Mouse (Mus musculus): Measurements from ENCODE around the gene Gramd4.
"Not testable (repeated sequence)": the region's sequence is repeated elsewhere in the genome, so short reads cannot be mapped to it uniquely, and the experiment has no call there.

Gene Gramd4

GRCm38 (mm10) chr15:86090578-86090977 lies 33.1 kb downstream of the Gramd4 start:
- DNase-seq (ENCODE audit: low spot score in 2 of 2): no peak

DNA sequence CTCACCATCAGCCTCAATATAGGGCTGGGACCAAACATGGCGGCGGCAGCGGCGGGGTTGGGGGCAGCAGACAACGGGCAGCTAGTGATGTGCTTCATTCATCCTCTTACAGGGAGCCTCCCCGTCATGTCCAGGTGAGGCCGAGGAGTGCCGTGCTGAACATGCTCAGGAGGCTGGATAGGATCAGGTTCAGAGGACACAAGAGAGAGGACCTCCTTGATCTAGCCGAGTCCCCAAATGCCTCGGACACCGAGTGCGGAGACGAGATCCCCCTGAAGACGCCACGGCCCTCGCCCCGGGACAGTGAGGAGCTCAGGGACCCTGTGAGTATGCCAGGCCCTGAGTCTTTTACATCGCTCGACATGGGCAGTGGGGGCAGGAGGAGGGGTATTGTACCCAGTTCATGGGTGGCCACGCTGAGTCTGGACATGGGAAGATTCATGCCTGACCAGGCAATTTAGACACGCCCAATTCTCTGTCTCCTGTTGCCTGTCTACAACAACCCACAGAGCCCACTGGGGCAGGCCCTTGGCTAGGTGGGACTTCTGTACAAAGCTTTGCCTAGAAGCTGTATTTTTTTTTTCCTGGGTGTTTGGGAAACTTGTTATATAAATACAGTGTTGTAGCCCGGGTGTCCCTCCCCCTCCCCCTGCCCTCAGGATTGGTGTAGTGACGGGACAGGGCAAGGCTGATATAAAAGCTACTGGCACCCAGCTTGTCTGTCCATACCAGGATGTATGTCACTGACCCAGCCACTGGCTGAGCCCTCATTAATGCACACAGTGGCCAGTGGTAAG lies 33.9 kb downstream of the Gramd4 start:
- DNase-seq (ENCODE audit: low spot score in 2 of 2): no peak

GRCm38 (mm10) chr15:86091998-86092670 lies 34.6 kb downstream of the Gramd4 start:
- no peak for DNase-seq (ENCODE audit: low spot score in 2 of 2)

- no peak for DNase-seq (ENCODE audit: low spot score in 2 of 2)
Measured at GRCm38 (mm10) chr15:86093236-86093635, 35.7 kb downstream of the Gramd4 start.

GRCm38 (mm10) chr15:86094324-86095121 lies 37.0 kb downstream of the Gramd4 start:
- DNase-seq (ENCODE audit: low spot score in 2 of 2): no peak

DNA sequence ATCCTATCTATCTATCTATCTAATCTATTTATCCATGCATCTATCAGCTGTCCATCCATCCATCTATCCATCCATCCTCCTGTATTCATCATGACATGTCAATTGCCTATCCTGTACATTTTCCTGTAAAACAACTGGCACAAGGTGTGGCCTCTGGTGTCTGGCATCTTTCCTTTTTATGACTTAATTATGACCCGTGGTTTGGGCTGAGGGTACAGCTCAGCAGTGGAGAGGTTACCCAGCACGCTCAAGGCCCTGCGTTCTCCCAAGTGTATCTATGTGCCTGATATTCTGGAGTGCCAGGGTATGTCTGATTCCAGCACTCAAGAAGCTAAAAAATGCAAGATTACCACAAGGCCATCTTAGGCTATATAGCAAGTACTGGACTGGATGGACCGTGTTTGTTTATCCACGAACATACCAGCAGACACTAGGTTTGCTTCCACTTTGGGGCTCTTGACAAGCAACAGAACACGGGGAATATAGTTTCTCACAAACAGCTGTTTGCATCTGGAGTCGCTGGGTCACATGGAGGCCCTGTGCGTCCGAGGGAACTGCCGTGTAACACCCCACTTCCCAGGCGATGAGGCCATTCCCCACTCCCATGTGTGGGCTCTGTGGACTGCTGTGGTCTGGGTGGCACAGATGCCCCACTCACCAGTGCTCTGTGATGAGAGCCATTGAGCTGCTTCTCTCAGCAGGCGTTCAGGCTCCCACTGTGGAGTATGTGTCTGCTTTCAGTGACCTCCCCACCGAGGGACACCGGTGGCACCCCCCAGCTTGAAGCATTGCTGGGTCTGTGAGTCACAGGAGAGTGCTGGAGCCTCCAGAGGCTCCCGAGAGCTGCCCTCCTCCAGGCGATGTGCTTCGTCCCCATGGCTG lies 38.5 kb downstream of the Gramd4 start:
- DNase-seq (ENCODE audit: low spot score in 2 of 2): no peak

DNA sequence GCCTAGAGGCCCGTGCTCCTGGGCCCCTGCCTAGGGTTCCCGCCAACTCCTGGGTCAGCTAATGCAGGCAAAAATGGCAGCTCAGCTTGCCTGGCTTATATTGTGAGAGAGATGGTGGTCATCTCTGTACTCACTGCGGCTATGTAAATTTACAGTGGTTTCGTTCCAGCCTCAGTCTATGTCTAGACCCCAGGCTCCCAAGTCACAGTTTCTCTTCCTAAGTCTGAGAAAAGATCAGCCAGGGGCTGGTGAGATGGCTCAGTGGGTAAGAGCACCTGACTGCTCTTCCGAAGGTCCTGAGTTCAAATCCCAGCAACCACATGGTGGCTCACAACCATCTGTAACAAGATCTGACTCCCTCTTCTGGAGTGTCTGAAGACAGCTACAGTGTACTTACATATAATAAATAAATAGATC lies 39.1 kb downstream of the Gramd4 start:
- not testable (repeated sequence) for DNase-seq (ENCODE audit: low spot score in 2 of 2)

- no peak for DNase-seq (ENCODE audit: low spot score in 2 of 2)
Measured at GRCm38 (mm10) chr15:86097871-86098270, 40.4 kb downstream of the Gramd4 start.

DNA sequence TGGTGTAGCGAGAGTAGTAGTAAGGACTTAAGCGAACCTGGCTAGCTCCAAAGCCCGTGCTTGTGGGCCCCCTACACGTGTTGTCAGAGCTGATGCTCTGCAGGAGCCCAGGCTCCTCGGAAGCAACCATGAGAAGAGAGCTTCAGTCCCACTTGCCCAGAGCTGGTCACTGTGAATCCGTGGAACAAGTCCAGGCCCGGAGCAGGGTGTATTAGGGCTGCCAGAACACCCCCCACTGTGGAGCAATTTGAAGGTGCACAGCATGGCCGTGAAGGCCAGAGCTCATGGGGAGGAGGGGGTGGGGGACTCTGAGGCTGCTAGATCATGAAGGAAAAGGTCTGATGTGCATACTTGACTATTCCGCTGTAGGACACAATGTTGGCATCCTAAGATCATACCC lies 44.1 kb downstream of the Gramd4 start:
- no peak for DNase-seq (ENCODE audit: low spot score in 2 of 2)

- no peak for DNase-seq (ENCODE audit: low spot score in 2 of 2)
Measured at GRCm38 (mm10) chr15:86102308-86102707, 44.8 kb downstream of the Gramd4 start.

DNA sequence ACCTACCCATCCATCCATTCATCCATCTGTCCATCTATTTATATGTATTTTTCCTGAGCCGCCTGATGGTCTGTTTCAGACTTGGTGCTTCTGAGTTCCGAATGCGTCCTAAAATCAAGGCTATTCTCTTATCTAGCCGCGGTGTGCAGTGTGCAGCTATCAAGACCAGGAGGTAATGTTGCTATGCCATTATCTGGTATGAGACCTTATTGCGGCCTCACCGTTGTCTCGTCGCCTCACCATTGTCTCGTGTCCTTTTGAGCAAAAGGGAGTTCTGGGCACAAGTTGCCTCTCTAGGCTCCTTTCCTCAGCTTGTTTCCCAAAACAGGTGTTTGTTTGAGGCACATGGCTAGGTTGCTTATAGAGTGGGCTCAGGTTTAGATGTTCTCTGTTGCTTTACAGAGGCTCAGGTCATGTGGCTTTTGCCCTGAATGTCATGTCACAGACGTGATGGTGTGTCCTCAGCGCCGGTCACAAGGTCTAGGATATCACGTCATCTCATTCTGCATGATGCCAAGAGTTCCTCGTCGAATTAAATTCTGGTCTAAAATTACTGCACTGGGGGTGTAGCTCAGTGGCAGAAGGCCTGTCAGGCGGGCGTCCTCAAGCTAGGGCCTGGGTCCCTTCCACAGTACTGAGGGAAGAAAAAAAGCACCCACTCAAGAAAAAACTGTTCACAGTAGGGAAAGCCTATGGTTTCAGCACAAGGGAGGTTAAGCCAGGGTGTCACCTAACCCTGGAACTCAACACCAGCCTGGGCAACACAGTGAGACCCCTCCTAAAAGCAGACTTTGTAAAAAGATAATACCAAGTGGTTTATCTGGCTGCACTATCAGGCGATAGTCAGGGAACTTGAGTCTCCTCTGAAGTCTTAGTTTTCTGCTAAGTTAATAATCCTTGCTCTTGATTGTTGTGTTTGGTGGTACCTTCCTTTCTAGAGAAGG lies 47.2 kb downstream of the Gramd4 start:
- no peak for DNase-seq (ENCODE audit: low spot score in 2 of 2)

DNA sequence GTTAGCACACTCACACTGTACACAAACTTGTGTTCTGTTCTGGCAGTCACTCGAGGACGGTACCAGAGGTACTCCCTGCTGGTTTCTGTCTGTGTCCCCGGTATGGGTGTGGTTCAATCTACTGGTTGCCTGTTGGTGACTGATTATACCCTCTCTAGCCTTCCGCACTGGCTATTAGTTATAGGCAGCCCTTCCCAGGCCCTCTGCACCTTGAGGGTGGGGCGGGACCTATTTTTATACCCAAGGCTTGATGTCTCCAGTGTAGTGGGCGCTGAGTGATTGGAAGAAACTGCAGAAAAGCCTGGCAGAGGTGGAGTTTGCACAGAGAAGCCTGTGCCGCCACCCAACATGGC lies 47.8 kb downstream of the Gramd4 start:
- no peak for DNase-seq (ENCODE audit: low spot score in 2 of 2)

DNA sequence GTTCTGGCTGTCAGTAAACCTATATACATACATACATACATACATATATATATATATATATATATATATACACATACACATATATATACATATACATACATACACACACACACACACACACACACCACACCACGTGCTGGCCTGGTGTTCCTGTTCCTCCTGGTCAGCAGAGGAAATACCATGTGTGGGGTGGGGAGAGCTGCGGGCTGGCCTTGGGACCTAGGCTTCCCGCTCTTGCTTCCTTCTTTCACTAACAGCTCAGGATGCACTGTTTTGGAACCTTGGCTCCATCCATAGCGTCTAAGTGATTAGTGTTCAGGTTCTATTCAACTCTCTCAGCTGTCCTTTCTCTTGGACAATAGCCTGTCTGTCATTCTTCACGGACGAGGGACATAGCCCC lies 48.3 kb downstream of the Gramd4 start:
- DNase-seq (ENCODE audit: low spot score in 2 of 2): no peak

GRCm38 (mm10) chr15:86107831-86108471 lies 50.5 kb downstream of the Gramd4 start:
- DNase-seq (ENCODE audit: low spot score in 2 of 2): no peak

GRCm38 (mm10) chr15:86109245-86109644 lies 51.8 kb downstream of the Gramd4 start:
- no peak for DNase-seq (ENCODE audit: low spot score in 2 of 2)

GRCm38 (mm10) chr15:86109650-86110211 lies 52.2 kb downstream of the Gramd4 start:
- no peak for DNase-seq (ENCODE audit: low spot score in 2 of 2)

- DNase-seq (ENCODE audit: low spot score in 2 of 2): peak in 1 of 2 experiments; percentile 53
Measured at GRCm38 (mm10) chr15:86110361-86111103, 53.0 kb downstream of the Gramd4 start.

- no peak for DNase-seq (ENCODE audit: low spot score in 2 of 2)
Measured at GRCm38 (mm10) chr15:86112707-86113341, 55.3 kb downstream of the Gramd4 start.

All from cerebellum, postnatal 4 days (tissue).